Mouse (Mus musculus) lung, adult 2 months (tissue): ENCODE data around the gene Zbtb49.

ENCODE experiments used
- CTCF ChIP-seq: fragments of 200-500 bp; IDR thresholded peaks from 2 replicates; pipeline ENCODE4 v1.5.1; 2011; ENCODE audit warnings: mild to moderate bottlenecking, low read length, control low read depth; ENCODE audit not compliant: insufficient read depth
- POLR2A ChIP-seq: fragments of 200-500 bp; IDR thresholded peaks from 2 replicates; pipeline ENCODE4 v1.6.1; 2011; ENCODE audit warnings: low read depth, mild to moderate bottlenecking, control low read depth, low read length, borderline replicate concordance; ENCODE audit errors: extremely low read depth

DNA sequence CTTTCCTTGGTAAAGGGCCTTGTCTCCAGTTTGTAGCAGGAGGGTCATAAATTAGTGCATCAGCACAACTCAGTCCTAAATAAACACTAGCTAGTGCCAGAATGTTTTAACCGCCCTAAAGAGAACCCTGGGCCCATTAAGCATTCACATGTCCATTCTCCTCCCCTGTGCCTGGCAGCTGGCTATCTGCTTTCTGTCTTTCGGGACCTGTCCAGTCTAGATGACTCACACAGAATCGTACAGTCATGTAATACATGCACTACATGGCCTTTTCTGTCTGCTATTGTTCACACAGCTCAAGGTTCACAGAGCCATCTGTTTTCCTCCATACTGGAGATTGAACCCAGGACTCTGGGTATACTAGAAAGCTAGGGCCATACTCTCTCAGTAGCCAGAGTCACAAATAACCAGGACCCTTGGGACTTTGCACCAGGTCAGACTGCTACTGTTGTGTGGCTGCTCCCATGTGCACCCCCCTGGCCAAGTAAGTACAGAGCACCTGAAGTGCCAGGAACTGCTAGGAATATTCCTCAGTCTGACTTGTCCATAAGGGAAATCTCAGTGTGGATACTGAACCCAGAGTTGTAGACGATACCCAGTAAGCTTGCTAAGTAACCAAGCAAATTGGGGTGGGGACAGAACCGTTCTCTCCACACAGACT, 23.3 kb downstream of the Zbtb49 start:
- no peak for TF ChIP-seq CTCF
- no peak for TF ChIP-seq POLR2A
